Comparison of ENCODE assay signal across 9 mouse cellular contexts in genomic region chr11:95004136-95004936, GRCm38 (mm10). TPM values are rescaled to one million over a fixed set of nuclear protein-coding genes. Genes with fewer than 3 reads are reported as not detected.
DNase-seq lines count a peak whose midpoint lies in the region; ATAC-seq and TF ChIP-seq lines count a peak whose summit lies in the region.
"Had no signal": no experiment of that assay in that cellular context is flagged by ENCODE, and none has a peak within 500 bp of the region (broad histone marks: within the 10 kb centered on the region; RNA-seq: fewer than 3 reads in every experiment).

No protein-coding gene starts in this region.

- in situ Hi-C loops in Patski (cut with MboI; ENCODE audit: low pct_unique_long_range_greater_than_20kb) = no loop called here

- peaks cover 61% of the 10 kb centered on the region for H3K4me1 ChIP-seq in heart, embryonic 11.5 days (ENCODE audit: control insufficient read depth, insufficient read depth, low read length)
- peaks cover 39% of the 10 kb centered on the region for H3K4me1 ChIP-seq in liver, postnatal 0 days (ENCODE audit: insufficient read depth)

- peak; percentile 43 for DNase-seq in kidney, postnatal 14 days
- no peak for DNase-seq in kidney, postnatal 25 days
- no peak for DNase-seq in Patski (ENCODE audit: low read depth, low spot score)
- no peak for DNase-seq in liver, postnatal 0 days
- DNase-seq in frontal cortex, postnatal 10 days (ENCODE audit: low spot score in 2 of 2) = no peak

- no peaks in the 10 kb centered on the region for H3K9me3 ChIP-seq in heart, embryonic 11.5 days (replicated peaks; ENCODE audit: control insufficient read depth, low read length)
- H3K9me3 ChIP-seq in liver, postnatal 0 days (ENCODE audit: low read length) = no peaks in the 10 kb centered on the region

- peak overlapping the region; percentile 41; the same call in 1 of the 2 replicates for H3K27ac ChIP-seq in heart, embryonic 11.5 days (ENCODE audit: low read depth, low read length)
- H3K27ac ChIP-seq in liver, postnatal 0 days (ENCODE audit: low read depth) = peak overlapping the region; percentile 29; the same call in 1 of the 2 replicates

- peaks cover 20% of the 10 kb centered on the region for H3K36me3 ChIP-seq in heart, embryonic 11.5 days (ENCODE audit: control insufficient read depth, insufficient read depth, low read length)
- peaks cover 37% of the 10 kb centered on the region for H3K36me3 ChIP-seq in liver, postnatal 0 days (replicated peaks; ENCODE audit: insufficient read depth, low read length)

- H3K4me3 ChIP-seq in heart, embryonic 11.5 days (ENCODE audit: low read depth, low read length) = no peak overlapping the region
- no peak overlapping the region for H3K4me3 ChIP-seq in liver, postnatal 0 days (ENCODE audit: low read depth, low read length)
- H3K4me3 ChIP-seq: erythroblast, embryonic 14.5 days had no signal

- TF ChIP-seq CTCF in Patski (IDR thresholded peaks at IDR 0.05) = no peak
- TF ChIP-seq CTCF in liver, postnatal 0 days (IDR thresholded peaks at IDR 0.05; ENCODE audit: low read depth) = no peak

- ATAC-seq in Patski = peak; percentile 51
- ATAC-seq in heart, embryonic 11.5 days (replicated peaks; ENCODE audit: insufficient number of reproducible peaks, low FRiP score, low TSS enrichment) = 0 out of 2 replicates have a peak, but pooled peaks have one; percentile 27
- ATAC-seq in liver, postnatal 0 days = no peak
- no peak for ATAC-seq in CD4-positive, CD25-positive, alpha-beta regulatory T cell, adult 4 months

- H3K4me2 ChIP-seq in heart, embryonic 11.5 days = no peak overlapping the region; the same call in 1 of the 2 replicates
- H3K4me2 ChIP-seq in liver, postnatal 0 days (ENCODE audit: low read depth, low read length) = no peak overlapping the region

- TF ChIP-seq EP300 in liver, postnatal 0 days (IDR thresholded peaks at IDR 0.05; ENCODE audit: low read depth) = no peak

- CTCF ChIA-PET in Patski (lab: Charles Lee) = interaction anchor here (0.9 to 3.0 kb wide), 6 partner anchors 12 to 67 kb away, joined by 3 to 14 read pairs (median 4); partner anchors contain the start of gene Ppp1r9b

- H3K9ac ChIP-seq in heart, embryonic 11.5 days (ENCODE audit: low read depth, low read length) = peak overlapping the region; percentile 50
- H3K9ac ChIP-seq in liver, postnatal 0 days (replicated peaks) = no peak overlapping the region

- 66% methylated on average over 12 of the region's 12 CpGs for WGBS in heart, embryonic 11.5 days (ENCODE audit: insufficient replicate concordance)
- WGBS in liver, postnatal 0 days (ENCODE audit: insufficient replicate concordance) = 86% methylated on average over 12 of the region's 12 CpGs

- H3K27me3 ChIP-seq in Patski = no peaks in the 10 kb centered on the region
- H3K27me3 ChIP-seq in heart, embryonic 11.5 days (ENCODE audit: control insufficient read depth, insufficient read depth, low read length) = no peaks in the 10 kb centered on the region
- peaks cover 11% of the 10 kb centered on the region; the same call in 1 of the 2 replicates for H3K27me3 ChIP-seq in liver, postnatal 0 days (ENCODE audit: insufficient read depth, low read length)

- POLR2A ChIA-PET in Patski (lab: Charles Lee) = interaction anchor here (1.7 to 1.8 kb wide), 2 partner anchors 11 to 14 kb away, joined by 6 to 8 read pairs; no protein-coding TSS in a partner anchor

RNA-seq across cellular contexts. Expression of gene Samd14, which starts 5.3 kb away (rescaled TPM):
- 32.3 TPM for polyA plus RNA-seq in Patski (2021)
- 16.0 and 16.3 TPM in 2 replicates for polyA plus RNA-seq in heart, embryonic 11.5 days (2014; fragmentation: Nextera tagmentation; extraction: Ambion mirVana)
- 14.5 and 16.1 TPM in 2 replicates for polyA plus RNA-seq in liver, postnatal 0 days (2015; fragmentation: Nextera tagmentation; extraction: Ambion mirVana)
- under 1 TPM; 0.87 to 0.94 TPM for polyA plus RNA-seq in CD4-positive, CD25-positive, alpha-beta regulatory T cell, adult 4 months (2017; shearing (Covaris generic))

RNA-seq across cellular contexts. Expression of gene Ppp1r9b, which starts 13.5 kb away (rescaled TPM):
- 70.2 TPM for polyA plus RNA-seq in Patski (2021)
- 11.4 and 16.3 TPM in 2 replicates for polyA plus RNA-seq in heart, embryonic 11.5 days (2014; fragmentation: Nextera tagmentation; extraction: Ambion mirVana)
- polyA plus RNA-seq in liver, postnatal 0 days (2015; fragmentation: Nextera tagmentation; extraction: Ambion mirVana) = 5.7 and 6.1 TPM in 2 replicates
- 10 to 100 TPM; 18.1 to 21.7 TPM for polyA plus RNA-seq in CD4-positive, CD25-positive, alpha-beta regulatory T cell, adult 4 months (2017; shearing (Covaris generic))

RNA-seq across cellular contexts. Expression of gene Sgca, which starts 28.2 kb away (rescaled TPM):
- polyA plus RNA-seq in Patski (2021) = 0.47 TPM
- polyA plus RNA-seq in heart, embryonic 11.5 days (2014; fragmentation: Nextera tagmentation; extraction: Ambion mirVana) = 24.7 and 25.3 TPM in 2 replicates
- polyA plus RNA-seq in liver, postnatal 0 days (2015; fragmentation: Nextera tagmentation; extraction: Ambion mirVana) = 0.13 and 0.96 TPM in 2 replicates
- polyA plus RNA-seq in CD4-positive, CD25-positive, alpha-beta regulatory T cell, adult 4 months (2017; shearing (Covaris generic)) = not detected
- polyA plus RNA-seq: erythroblast, embryonic 14.5 days had no signal

RNA-seq across cellular contexts. Expression of gene Pdk2, which starts 36.8 kb away (rescaled TPM):
- 61.5 TPM for polyA plus RNA-seq in Patski (2021)
- polyA plus RNA-seq in heart, embryonic 11.5 days (2014; fragmentation: Nextera tagmentation; extraction: Ambion mirVana) = 45.6 and 53.0 TPM in 2 replicates
- polyA plus RNA-seq in liver, postnatal 0 days (2015; fragmentation: Nextera tagmentation; extraction: Ambion mirVana) = 16.2 and 17.3 TPM in 2 replicates
- polyA plus RNA-seq in CD4-positive, CD25-positive, alpha-beta regulatory T cell, adult 4 months (2017; shearing (Covaris generic)) = 10 to 100 TPM in 1 of 2 experiments, 1 to 10 TPM in 1; 8.5 to 13.3 TPM

RNA-seq across cellular contexts. Expression of gene Hils1, which starts 36.9 kb away (rescaled TPM):
- not detected for polyA plus RNA-seq in Patski (2021)
- polyA plus RNA-seq in heart, embryonic 11.5 days (2014; fragmentation: Nextera tagmentation; extraction: Ambion mirVana) = 0.24 TPM in 1 of 2 replicates, not detected in the other
- not detected in 2 replicates for polyA plus RNA-seq in liver, postnatal 0 days (2015; fragmentation: Nextera tagmentation; extraction: Ambion mirVana)
- polyA plus RNA-seq in CD4-positive, CD25-positive, alpha-beta regulatory T cell, adult 4 months (2017; shearing (Covaris generic)) = not detected
- polyA plus RNA-seq: erythroblast, embryonic 14.5 days; thymus, postnatal 0 days had no signal

Comparison
In these comparisons a context has a peak if more than half of its experiments do, and no peak if none do; other contexts are left out.
1. ATAC-seq: peak in Patski (single experiment) and heart, embryonic 11.5 days (single experiment); none in liver, postnatal 0 days (single experiment) and CD4-positive, CD25-positive, alpha-beta regulatory T cell, adult 4 months (single experiment).
2. RNA of gene Sgca, which starts 28.2 kb away (polyA plus RNA-seq): 24.7 to 25.3 TPM in heart, embryonic 11.5 days; 0.47 TPM in Patski (single experiment), 0.13 to 0.96 TPM in liver, postnatal 0 days and not detected in CD4-positive, CD25-positive, alpha-beta regulatory T cell, adult 4 months; every median in the first group is over 10 times any median in the second.